Comparison of ENCODE assay signal across 20 mouse cellular contexts in genomic region chr1:157073592-157073991, GRCm38 (mm10). TPM values are rescaled to one million over a fixed set of nuclear protein-coding genes. Genes with fewer than 3 reads are reported as not detected.
DNase-seq lines count a peak whose midpoint lies in the region; ATAC-seq and TF ChIP-seq lines count a peak whose summit lies in the region.
"Had no signal": no experiment of that assay in that cellular context is flagged by ENCODE, and none has a peak within 500 bp of the region (broad histone marks: within the 10 kb centered on the region; RNA-seq: fewer than 3 reads in every experiment).

No protein-coding gene starts in this region.

- peaks cover 16% of the 10 kb centered on the region for H3K4me1 ChIP-seq in embryonic facial prominence, embryonic 15.5 days
- peaks cover 33% of the 10 kb centered on the region for H3K4me1 ChIP-seq in embryonic facial prominence, embryonic 10.5 days
- H3K4me1 ChIP-seq in lung, embryonic 15.5 days = peaks cover 11% of the 10 kb centered on the region; the same call in 1 of the 2 replicates
- peaks cover 8% of the 10 kb centered on the region; the same call in 1 of the 2 replicates for H3K4me1 ChIP-seq in hindbrain, embryonic 12.5 days

- no peak overlapping the region for H3K9ac ChIP-seq in embryonic facial prominence, embryonic 15.5 days
- H3K9ac ChIP-seq in lung, embryonic 15.5 days = no peak overlapping the region
- no peak overlapping the region for H3K9ac ChIP-seq in hindbrain, embryonic 12.5 days
- H3K9ac ChIP-seq: forebrain, embryonic 15.5 days; liver, embryonic 15.5 days had no signal

- H3K36me3 ChIP-seq in embryonic facial prominence, embryonic 15.5 days = no peaks in the 10 kb centered on the region
- H3K36me3 ChIP-seq in embryonic facial prominence, embryonic 10.5 days (replicated peaks) = no peaks in the 10 kb centered on the region
- no peaks in the 10 kb centered on the region for H3K36me3 ChIP-seq in lung, embryonic 15.5 days
- no peaks in the 10 kb centered on the region for H3K36me3 ChIP-seq in myocyte (ENCODE audit: control insufficient read depth, insufficient read depth)
- no peaks in the 10 kb centered on the region for H3K36me3 ChIP-seq in hindbrain, embryonic 12.5 days
- H3K36me3 ChIP-seq: forebrain, embryonic 15.5 days; liver, embryonic 15.5 days had no signal

- 61% methylated on average over 4 of the region's 4 CpGs for WGBS in embryonic facial prominence, embryonic 15.5 days
- WGBS in embryonic facial prominence, embryonic 10.5 days = 62% methylated on average over 4 of the region's 4 CpGs
- 26% methylated on average over 4 of the region's 4 CpGs for WGBS in lung, embryonic 15.5 days
- 59% methylated on average over 4 of the region's 4 CpGs for WGBS in hindbrain, embryonic 12.5 days

- no peak overlapping the region for H3K4me2 ChIP-seq in embryonic facial prominence, embryonic 15.5 days (replicated peaks)
- no peak overlapping the region for H3K4me2 ChIP-seq in lung, embryonic 15.5 days
- H3K4me2 ChIP-seq in myocyte (ENCODE audit: low read depth) = peak overlapping the region; percentile 79
- no peak overlapping the region for H3K4me2 ChIP-seq in hindbrain, embryonic 12.5 days (replicated peaks)
- H3K4me2 ChIP-seq: forebrain, embryonic 15.5 days; liver, embryonic 15.5 days had no signal

- H3K4me3 ChIP-seq in embryonic facial prominence, embryonic 15.5 days (replicated peaks) = no peak overlapping the region
- no peak overlapping the region for H3K4me3 ChIP-seq in embryonic facial prominence, embryonic 10.5 days
- no peak overlapping the region for H3K4me3 ChIP-seq in lung, embryonic 15.5 days
- H3K4me3 ChIP-seq in myocyte = no peak overlapping the region
- no peak overlapping the region for H3K4me3 ChIP-seq in hindbrain, embryonic 12.5 days
- H3K4me3 ChIP-seq: forebrain, embryonic 15.5 days; heart, adult 2 months; liver, embryonic 15.5 days; megakaryocyte, embryonic 14.5 days had no signal

- H3K27ac ChIP-seq in embryonic facial prominence, embryonic 15.5 days (replicated peaks) = peak overlapping the region; percentile 51
- no peak overlapping the region for H3K27ac ChIP-seq in embryonic facial prominence, embryonic 10.5 days (replicated peaks)
- H3K27ac ChIP-seq in lung, embryonic 15.5 days = no peak overlapping the region
- no peak overlapping the region for H3K27ac ChIP-seq in hindbrain, embryonic 12.5 days
- H3K27ac ChIP-seq: forebrain, embryonic 15.5 days; heart, adult 2 months; liver, embryonic 15.5 days had no signal

- H3ac ChIP-seq in myocyte (ENCODE audit: control insufficient read depth, insufficient read length) = no peak overlapping the region

- no peaks in the 10 kb centered on the region for H3K79me2 ChIP-seq in myocyte (ENCODE audit: control insufficient read depth, insufficient read depth)

- TF ChIP-seq POLR2A in myocyte (IDR thresholded peaks at IDR 0.05; ENCODE audit: insufficient read length, low read depth) = no peak

- no peak for DNase-seq in embryonic facial prominence, embryonic 10.5 days (ENCODE audit: low spot score)
- DNase-seq in lung, postnatal 36 days = no peak
- DNase-seq in adrenal gland, postnatal 10 days = peak; percentile 35
- DNase-seq: cerebellum, adult 18-20 months; heart, adult 2 months; heart, postnatal 10 days; right cerebral cortex, adult 18-20 months; thymus, adult 2 months had no signal

- H3K27me3 ChIP-seq in embryonic facial prominence, embryonic 15.5 days = no peaks in the 10 kb centered on the region
- peaks cover 3% of the 10 kb centered on the region; the same call in 1 of the 2 replicates for H3K27me3 ChIP-seq in embryonic facial prominence, embryonic 10.5 days (replicated peaks; ENCODE audit: low read depth, poor library complexity, severe bottlenecking)
- no peaks in the 10 kb centered on the region for H3K27me3 ChIP-seq in lung, embryonic 15.5 days
- no peaks in the 10 kb centered on the region for H3K27me3 ChIP-seq in myocyte (ENCODE audit: control insufficient read depth, insufficient read depth, insufficient read length)
- H3K27me3 ChIP-seq in hindbrain, embryonic 12.5 days = no peaks in the 10 kb centered on the region
- H3K27me3 ChIP-seq: forebrain, embryonic 15.5 days; liver, embryonic 15.5 days; megakaryocyte, embryonic 14.5 days had no signal

- no peak for ATAC-seq in embryonic facial prominence, embryonic 15.5 days (ENCODE audit: insufficient number of reproducible peaks, low FRiP score, low TSS enrichment, low read depth)
- peak; percentile 3; the same call in 1 of the 2 replicates for ATAC-seq in lung, embryonic 15.5 days (ENCODE audit: borderline replicate concordance, extremely low read depth, low FRiP score, low TSS enrichment)
- ATAC-seq in megakaryocyte, adult 5-6 weeks (ENCODE audit: poor library complexity, severe bottlenecking) = no peak
- no peak for ATAC-seq in hindbrain, embryonic 12.5 days (ENCODE audit: low FRiP score)
- ATAC-seq: forebrain, embryonic 15.5 days had no signal

- no peaks in the 10 kb centered on the region for H3K9me3 ChIP-seq in embryonic facial prominence, embryonic 15.5 days (replicated peaks)
- no peaks in the 10 kb centered on the region for H3K9me3 ChIP-seq in embryonic facial prominence, embryonic 10.5 days
- no peaks in the 10 kb centered on the region for H3K9me3 ChIP-seq in lung, embryonic 15.5 days
- H3K9me3 ChIP-seq in hindbrain, embryonic 12.5 days (replicated peaks) = no peaks in the 10 kb centered on the region
- H3K9me3 ChIP-seq: forebrain, embryonic 15.5 days; liver, embryonic 15.5 days; megakaryocyte, embryonic 14.5 days had no signal

TF ChIP-seq in myocyte, 11 proteins besides CTCF, POLR2A, EP300 and RAD21:
- TF ChIP-seq E2F4 (IDR thresholded peaks at IDR 0.05; ENCODE audit: insufficient read depth) (no peak), MYOG (IDR thresholded peaks at IDR 0.05; ENCODE audit: control insufficient read depth in 1 of 3, insufficient read depth in 1 of 3, insufficient read length in 2 of 3, low read depth in 2 of 3) (peak in 1 of 3 experiments; percentile 51), MAX (IDR thresholded peaks at IDR 0.05; ENCODE audit: low read depth) (no peak), CEBPB (IDR thresholded peaks at IDR 0.05; ENCODE audit: insufficient read depth, poor library complexity, severe bottlenecking) (no peak), TCF3 (IDR thresholded peaks at IDR 0.05; ENCODE audit: insufficient read length, low read depth) (no peak), REST (IDR thresholded peaks at IDR 0.05; ENCODE audit: insufficient read depth, insufficient read length) (no peak), TCF12 (IDR thresholded peaks at IDR 0.05; ENCODE audit: insufficient read depth, poor library complexity, severe bottlenecking) (no peak), USF1 (IDR thresholded peaks at IDR 0.05; ENCODE audit: low read depth) (no peak), MYOD1 (IDR thresholded peaks at IDR 0.05; ENCODE audit: control insufficient read depth in 1 of 3, insufficient read length in 2 of 3, low read depth in 2 of 3) (peak in 1 of 3 experiments; percentile 34), SRF (IDR thresholded peaks at IDR 0.05; ENCODE audit: control insufficient read depth, insufficient read length, low read depth) (no peak), POLR2AphosphoS2 (IDR thresholded peaks at IDR 0.05; ENCODE audit: insufficient read length, low read depth) (no peak)

RNA-seq across cellular contexts. Expression of gene Tex35, which starts 34.9 kb away (rescaled TPM):
- polyA plus RNA-seq in embryonic facial prominence, embryonic 15.5 days (2015; fragmentation: Nextera tagmentation; extraction: Ambion mirVana) = not detected in 2 replicates
- not detected in 2 replicates for polyA plus RNA-seq in embryonic facial prominence, embryonic 10.5 days (2016; fragmentation: Nextera tagmentation; extraction: Ambion mirVana)
- polyA plus RNA-seq in lung, embryonic 15.5 days (2015; fragmentation: Nextera tagmentation; extraction: Ambion mirVana) = not detected in 2 replicates
- not detected for total RNA-seq in adrenal gland, postnatal 10 days (2021)
- polyA plus RNA-seq in myocyte (2012; fragmentation: generic; extraction: Trizol) = 0.30 TPM
- not detected in 2 replicates for total RNA-seq in megakaryocyte, adult 5-6 weeks (2015)
- total RNA-seq in megakaryocyte, adult 5-6 weeks (2017) = not detected in 2 replicates
- not detected in 2 replicates for polyA plus RNA-seq in hindbrain, embryonic 12.5 days (2016; fragmentation: Nextera tagmentation; extraction: Ambion mirVana)
- total RNA-seq: gastrocnemius, adult 8-10 months; heart, adult 2 months; heart, postnatal 10 days; left cerebral cortex, postnatal 14 days; neutrophil, adult 5-6 weeks had no signal
- polyA plus RNA-seq: cortical plate, adult 2 months; forebrain, embryonic 15.5 days; heart, adult 2 months; liver, embryonic 15.5 days had no signal
